Mouse (Mus musculus) cerebellum, adult 9-11 months (tissue): ENCODE data around the gene Imp4.

Source experiments
- DNase-seq: peaks from one replicate; pipeline ENCODE4 v3.0.0; 2022

The Imp4 gene

DNA sequence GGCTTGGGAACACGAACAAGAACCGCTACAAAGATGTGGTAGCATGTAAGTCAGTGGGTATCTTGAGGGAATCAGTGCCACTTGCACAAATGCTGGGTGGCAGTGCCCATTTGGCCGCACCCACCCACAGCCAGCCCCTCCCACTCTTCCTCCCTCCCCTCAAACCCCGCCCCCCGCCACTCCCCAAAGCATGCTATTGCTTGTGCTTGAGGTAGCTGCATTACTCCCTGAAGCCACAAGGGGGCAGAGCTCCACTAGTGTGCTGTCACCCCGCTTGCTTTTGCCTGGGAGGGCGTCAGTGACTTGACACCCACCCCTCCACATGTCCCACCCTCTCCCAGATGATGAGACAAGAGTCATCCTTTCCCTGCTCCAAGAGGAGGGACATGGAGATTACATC lies 23.1 kb downstream of the Imp4 start:
- peak; percentile 68 for DNase-seq

DNA sequence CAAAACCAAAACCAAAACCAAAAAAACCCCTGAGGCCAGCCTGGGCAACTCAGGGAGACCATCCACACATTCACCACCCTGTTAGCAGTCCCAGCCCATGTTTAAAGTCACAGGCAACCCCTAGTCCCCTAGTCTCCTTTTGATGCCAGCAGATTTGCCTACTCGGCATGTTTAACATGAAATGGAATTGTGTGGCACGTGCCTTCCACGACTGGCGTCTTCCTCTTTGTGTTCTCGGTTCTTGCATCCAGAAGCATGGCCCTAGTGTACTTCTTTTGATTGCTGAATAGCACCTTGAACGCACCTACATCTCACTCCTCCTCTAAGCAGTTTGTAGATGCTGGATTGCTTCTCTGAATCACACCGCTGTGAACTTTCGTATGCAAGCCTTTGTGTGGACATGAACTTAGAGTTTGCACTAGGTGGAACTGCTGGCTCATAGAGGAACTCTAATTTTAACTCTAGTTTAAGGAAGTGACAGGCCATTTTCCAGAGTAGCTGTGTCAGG lies 24.7 kb downstream of the Imp4 start:
- no peak for DNase-seq

DNA sequence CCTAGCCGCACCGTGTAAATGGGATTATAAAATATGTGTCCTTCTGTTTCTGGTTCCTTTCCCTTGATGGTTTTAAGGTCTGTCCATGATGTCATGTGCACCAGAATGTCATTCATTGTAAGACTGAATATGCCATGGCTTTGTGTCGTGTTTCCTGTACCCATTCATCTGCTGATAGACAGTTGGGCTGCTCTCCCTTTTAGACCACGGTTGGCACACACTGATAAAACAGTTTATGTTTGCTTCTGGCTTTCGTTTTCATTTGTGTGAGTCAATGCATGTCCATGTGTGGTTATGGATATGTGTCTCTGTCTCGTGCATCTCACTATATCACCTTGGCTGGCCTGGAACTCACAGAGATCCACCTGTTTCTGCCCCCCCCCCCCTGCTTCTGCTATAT lies 25.8 kb downstream of the Imp4 start:
- DNase-seq = no peak

DNA sequence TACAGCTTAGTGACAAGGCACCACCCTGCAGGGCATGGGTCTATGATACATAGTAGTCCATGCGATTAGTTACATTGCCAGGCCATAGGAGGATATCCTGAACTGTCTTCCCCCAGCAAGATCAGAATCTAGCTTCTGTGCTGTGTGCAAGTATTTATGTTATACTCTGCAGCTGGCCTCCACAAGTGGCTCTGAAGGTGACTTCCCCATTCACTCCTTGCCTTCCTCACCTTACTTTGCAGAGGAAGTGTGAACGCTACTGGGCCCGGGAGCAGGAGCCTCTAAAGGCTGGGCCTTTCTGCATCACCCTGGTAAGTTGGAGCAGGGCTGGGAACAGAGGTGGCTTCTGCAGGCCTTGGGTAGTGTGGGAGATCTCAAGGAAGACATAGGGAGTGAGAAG lies 28.4 kb downstream of the Imp4 start:
- no peak for DNase-seq

DNA sequence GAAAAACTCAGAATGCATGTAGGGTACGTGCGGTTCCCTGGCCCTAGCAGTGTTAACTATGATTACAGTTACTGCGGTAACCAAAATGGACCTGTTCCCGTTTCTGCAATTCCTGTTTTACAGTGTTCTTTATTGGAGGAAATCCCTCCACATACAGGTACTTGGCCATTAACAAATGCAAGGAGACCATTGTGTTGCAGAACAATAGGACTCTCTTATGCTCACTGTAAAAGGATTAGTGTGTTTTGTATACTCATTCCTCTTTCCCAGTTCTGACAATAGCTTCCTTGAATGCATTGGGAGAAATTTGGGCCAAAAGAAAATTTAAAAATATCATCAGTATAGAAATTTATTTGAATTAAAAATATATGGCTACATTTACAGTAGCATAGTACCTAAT lies 28.8 kb downstream of the Imp4 start:
- no peak for DNase-seq

DNA sequence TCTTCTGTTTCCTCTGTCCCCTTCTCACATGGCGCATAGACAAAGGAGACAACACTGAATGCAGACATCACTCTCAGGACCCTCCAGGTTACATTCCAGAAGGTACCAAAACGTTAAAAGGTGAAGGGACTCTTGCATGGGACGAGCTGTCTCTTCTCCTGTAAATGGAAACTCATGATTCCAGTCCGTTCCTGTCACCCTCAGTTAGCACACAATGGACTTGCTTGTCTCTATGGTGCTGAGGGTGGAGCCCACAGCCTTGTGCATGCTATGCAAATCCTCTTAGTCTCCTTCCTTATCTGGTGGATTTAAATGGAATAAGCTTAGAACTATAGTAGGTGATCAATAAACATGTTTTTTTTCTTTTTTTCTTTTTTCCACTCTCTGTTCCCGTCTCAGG lies 30.1 kb downstream of the Imp4 start:
- DNase-seq = no peak

DNA sequence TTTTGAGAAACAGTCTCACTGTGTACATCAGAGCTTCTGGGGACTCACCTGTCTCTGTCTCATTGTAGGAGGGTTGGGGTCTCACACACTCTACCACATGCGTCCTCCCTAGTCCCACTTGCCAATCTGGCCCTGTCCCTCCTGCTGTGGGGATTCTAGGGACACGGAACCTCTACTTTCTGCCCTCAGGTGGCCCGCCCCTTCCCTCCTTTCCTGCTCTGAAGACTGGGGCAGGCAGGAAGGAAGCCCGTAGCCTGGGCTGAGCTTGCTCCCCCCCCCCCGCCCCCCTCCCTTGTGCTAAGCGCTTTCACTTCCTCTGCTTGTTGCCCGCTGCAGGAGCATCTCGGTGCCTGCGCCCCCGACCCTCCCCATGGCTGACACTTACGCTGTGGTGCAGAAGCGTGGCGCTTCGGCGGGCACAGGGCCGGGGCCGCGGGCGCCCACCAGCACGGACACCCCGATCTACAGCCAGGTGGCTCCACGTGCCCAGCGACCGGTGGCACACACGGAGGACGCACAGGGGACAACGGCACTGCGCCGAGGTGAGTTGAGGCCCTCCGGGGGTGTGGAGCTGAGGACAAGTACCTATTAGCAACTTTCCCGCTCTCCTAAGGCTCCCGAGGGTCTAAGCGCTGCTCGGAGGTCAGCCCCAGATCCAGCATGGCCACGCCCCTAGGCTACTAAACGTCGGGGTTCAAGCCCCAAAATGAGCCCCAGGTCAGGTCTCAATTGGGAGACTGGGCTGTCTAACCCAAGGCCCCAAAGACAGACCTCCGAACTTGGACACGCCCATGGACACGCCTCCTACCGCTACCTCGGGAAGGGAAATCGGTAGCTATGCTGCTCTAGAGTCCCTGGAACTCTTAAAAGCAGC lies 33.0 kb downstream of the Imp4 start:
- DNase-seq = no peak

DNA sequence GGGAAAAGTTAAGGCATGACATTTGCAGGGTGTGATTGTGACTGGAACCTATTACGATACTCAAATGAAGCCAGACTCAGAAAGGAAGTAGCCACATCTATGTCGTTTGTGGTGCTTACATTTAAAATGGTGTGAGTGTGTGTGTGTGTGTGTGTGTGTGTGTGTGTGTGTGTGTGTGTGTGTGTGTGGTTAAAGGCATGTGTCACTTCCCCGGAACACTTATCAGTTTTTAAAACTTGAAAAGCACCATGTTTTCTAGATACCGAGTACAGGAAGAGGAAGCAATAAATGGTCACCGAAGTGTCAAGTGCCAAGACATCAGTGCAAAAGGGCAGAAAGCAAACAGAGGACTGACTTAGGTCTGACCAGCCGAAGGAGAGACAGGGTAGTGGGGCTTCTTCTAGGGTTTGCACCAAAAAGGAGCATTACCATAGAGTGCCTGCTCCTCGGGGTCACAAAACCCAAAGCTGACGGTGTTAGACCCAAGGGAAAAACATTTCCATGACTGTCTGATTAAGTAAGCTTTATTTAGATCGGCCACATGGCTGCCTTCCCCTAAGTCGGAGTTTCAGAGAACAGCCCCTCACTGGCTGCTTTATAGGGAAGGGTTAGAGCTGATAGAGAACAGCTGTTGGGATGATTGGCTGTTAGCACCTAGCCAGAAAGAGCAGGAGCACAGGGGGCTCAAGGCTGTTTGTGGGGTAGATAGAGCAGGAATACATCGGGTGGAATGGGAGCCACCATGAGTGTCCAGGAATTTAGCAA lies 39.4 kb downstream of the Imp4 start:
- DNase-seq = no peak

DNA sequence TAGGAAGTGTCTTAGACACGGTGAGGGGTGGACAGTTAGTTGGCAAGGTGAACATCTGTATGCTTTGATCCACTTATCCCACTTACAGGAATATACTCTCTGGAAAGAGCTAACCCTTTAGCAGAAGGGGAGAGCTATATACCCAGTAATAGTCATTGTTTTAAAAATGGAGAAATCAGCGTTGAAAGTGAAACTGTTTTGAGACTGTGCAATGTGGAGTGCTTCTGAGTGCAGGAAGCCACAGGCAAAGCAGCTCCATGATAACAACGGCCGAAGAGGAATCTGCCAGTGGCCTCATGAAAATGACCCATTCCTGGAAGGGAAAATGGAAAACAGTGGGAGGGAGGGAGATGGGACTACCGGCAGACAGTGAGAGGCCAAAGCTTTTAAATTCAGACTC lies 41.1 kb downstream of the Imp4 start:
- DNase-seq = no peak

DNA sequence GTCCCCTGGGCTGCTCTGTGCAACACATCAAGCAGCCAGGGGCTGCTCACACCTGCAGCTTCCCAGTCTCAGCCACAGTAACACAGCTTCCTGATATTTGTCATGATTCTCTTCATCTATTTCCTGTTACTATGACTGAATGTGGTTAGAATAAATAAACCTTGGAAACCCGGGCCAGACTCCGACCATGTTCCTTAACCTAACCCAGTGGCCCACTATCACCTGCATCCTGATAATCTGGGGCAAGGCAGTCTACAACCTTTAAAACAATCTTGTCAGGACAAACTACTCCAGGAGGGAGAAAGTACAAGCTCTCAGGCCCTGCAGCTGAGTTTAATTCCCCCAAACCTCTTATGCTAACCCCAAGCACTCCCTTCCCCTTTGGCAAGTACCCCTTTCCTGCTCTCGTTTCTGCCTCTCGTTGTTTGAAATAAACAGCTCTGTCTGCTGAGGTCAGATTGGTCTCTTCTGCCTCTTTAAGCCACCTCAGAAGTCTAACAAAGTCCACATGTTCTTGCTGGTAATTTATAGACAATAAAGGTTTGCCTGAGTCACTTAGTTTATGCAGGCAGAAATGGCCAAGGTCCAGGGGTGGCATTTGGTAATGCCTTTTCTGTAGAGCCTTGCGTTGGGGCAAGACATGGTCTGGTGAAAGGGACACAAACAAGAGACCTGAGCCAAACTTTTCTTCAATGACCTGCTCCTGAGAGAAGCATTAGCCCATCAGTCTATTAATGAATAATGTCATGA lies 42.4 kb downstream of the Imp4 start:
- DNase-seq = no peak

DNA sequence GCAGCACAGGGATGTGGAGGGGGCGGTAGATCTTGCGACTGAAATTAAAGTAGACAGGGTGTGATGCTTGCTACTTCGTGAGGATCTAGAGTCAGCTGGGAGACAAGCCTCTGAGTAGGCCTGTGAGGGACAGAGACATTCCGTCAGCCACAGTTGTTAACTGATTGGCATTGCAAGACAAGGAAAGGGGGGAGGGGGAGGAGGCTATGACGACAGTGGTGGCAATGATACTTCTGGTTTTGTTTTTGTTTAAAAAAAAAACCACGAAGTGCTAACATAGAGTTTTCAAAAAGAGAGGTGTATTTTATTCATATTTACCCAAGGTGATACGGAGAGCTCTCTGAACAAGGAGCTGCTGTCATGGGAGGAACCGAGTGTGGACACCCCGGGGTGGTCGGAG lies 44.8 kb downstream of the Imp4 start:
- DNase-seq = no peak

DNA sequence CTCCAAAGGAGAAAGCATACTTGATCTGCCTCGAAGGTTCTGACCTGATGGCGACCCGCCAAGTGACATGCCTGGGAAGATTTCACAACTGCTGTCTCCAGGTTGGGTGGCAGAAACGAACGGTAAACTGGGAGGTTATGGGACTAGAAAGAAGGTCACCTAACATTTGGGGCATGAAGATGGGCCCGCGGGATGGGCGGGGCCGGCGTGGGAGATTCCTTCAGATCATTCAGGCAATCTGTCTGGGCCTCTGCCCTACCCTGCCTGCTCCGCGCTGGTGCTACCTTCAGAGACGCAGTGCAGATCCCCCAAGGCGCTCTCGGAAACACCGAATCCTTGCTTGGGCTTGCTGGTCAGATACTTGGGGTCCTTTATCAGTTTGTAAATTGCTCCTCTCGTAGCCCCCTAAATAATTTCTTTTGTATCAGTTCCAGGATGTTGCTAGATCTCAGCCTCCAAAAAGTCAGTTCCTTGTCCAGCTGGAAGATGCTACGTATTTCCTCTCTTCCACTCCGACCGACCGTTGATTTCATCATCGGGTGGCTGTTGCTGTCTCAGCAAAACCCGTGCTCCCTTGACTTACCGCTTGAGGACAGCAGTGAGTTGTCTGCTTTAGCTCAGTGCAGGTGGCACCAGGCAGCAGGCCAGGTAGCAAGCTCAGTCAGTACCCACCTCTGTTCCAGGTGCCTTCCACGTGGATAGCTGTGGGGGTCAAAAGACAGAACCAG lies 46.0 kb downstream of the Imp4 start:
- DNase-seq = peak; percentile 84

DNA sequence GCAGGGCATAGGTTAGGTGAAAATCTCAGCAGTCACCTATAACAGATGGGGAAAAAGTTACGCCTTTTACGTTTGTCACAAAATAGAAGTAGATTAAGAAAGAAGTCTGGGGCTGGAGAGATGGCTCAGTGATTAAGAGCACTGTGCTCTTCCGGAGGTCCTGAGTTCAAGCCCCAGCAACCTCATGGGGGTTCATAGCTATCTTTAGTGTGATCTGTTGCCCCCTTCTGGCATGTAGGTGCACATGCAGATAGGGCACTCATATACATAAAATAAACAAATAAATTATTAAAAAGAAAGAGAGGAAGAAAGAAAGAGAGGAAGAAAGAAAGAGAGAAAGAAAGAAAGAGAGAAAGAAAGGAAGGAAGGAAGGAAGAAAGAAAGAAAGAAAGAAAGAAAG lies 47.7 kb downstream of the Imp4 start:
- no peak for DNase-seq

DNA sequence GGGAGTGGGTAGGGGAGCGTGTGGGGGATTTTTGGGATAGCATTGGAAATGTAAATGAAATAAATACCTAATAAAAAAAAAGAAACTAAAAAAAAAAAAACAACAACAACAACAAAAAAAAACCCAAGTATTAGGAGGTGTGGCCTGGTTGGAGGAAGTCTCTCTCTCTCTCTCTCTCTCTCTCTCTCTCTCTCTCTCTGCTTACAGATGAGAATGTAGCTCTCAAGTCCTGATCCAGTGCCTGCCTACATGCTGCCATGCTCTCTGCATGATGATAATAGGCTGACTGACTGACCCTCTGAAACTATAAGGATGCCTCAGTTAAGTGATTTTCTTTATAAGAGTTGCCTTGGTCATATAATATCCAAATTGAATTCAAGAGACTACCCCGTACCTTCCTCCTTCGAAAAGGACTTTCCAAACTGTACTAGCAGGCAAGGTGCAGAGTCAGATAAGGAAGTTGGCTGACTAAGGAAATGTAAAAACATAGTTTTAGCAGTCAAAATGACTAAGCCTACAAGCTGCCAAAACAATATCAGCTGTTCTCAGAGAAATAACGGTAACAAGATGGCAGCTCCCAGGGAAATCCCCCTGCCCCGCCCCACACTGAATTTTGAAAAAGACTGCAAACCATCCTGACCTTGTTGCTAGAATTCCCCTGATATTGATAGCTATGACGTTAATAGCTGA lies 50.3 kb downstream of the Imp4 start:
- no peak for DNase-seq

DNA sequence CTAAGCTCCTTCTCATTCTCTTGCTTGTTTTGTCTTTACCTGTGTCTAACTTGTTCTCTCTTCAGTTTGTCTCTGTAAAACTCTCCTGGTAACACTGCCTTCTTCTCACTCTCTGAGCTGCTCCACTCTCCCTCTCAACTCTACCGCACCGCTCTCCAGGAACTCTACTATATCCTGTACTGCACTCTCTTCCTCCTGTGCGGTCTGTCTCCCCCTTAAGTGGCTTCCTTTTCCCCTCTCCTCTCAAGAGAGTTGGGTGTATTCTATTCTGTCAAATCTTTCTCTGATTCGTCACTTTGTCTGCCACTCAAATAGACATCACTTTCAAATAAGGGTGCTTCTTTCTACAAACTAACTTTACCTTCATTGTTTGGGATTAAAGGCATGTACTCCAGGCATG lies 51.8 kb downstream of the Imp4 start:
- no peak for DNase-seq
